Mouse (Mus musculus) Patski (cell line): ENCODE measurements around the gene Sppl3. TPM values are rescaled to one million over a fixed set of nuclear protein-coding genes. Genes with fewer than 3 reads are reported as not detected.
"Not testable (repeated sequence)": the region's sequence is repeated elsewhere in the genome, so short reads cannot be mapped to it uniquely, and the experiment has no call there.

ENCODE experiments used
- ATAC-seq: fragments of 100-300 bp; one replicate; pipeline ENCODE4 v1.8.0; 2021
- CTCF ChIA-PET: fragments of 350-600 bp; sonication (Branson Sonifier 250); formaldehyde crosslinking; loops from one replicate; lab custom pipeline; 2022; ENCODE audit warnings: inconsistent platforms; lab: Charles Lee
- POLR2A ChIA-PET: fragments of 350-600 bp; sonication (Branson Sonifier 250); formaldehyde crosslinking; loops from one replicate; lab custom pipeline; 2022; ENCODE audit warnings: antibody characterized with exemption, inconsistent platforms; lab: Charles Lee
- DNase-seq: peaks from one replicate; pipeline ENCODE4 v3.0.0-alpha.2; 2011; ENCODE audit warnings: low read depth, low spot score
- H3K27me3 ChIP-seq: fragments of 371-371 bp; one replicate; pipeline ENCODE4 v1.5.1; 2021
- CTCF ChIP-seq: fragments of 100-300 bp; IDR thresholded peaks from one replicate; pipeline ENCODE4 v1.5.1; 2021
- in situ Hi-C: fragments of 300-500 bp; cut with MboI; formaldehyde crosslinking; loops from 3 replicates; pipeline ENCODE4 v1.11.1; 2018; ENCODE audit warnings: low pct_unique_long_range_greater_than_20kb, mixed read lengths
- polyA plus RNA-seq: library from polyadenylated mRNA; unstranded; gene quantifications from one replicate; pipeline ENCODE4 v1.2.3, GENCODE M21; 2021

Sppl3 gene
- polyA plus RNA-seq, 1 experiment from 2014 or later = 71.9 TPM

DNA sequence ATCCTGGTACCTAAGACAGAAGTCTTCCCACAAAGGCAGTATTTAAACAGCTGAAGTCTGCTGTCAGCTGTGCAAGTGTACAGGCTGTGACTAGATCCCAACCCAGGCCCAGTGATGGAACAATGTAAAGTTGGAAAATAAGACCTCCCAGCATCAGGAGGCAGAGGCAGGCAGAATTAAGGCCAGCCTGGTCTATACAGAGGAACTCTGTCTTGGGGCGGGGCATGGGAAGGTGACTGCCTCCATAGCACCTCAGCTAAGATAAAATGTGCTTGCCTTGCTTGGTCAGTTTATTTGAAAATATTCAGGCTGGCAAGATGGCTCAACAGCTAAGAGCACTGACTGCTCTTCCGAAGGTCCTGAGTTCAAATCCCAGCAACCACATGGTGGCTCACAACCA is 59.5 kb downstream of the Sppl3 start:
- TF ChIP-seq CTCF = no peak

GRCm38 (mm10) chr5:115071096-115071901 is 60.4 kb downstream of the Sppl3 start:
- no peaks in the 10 kb centered on the region for H3K27me3 ChIP-seq
- TF ChIP-seq CTCF = no peak
- no peak for DNase-seq
- ChIA-PET POLR2A (interaction anchor here (1.2 to 1.3 kb wide), 2 partner anchors 67 to 91 kb away, joined by 3 read pairs; no protein-coding TSS in a partner anchor), CTCF (interaction anchor here (3.5 kb wide), 1 partner anchor 92 kb away, joined by 19 read pairs; no protein-coding TSS in a partner anchor)
- ATAC-seq = no peak
- in situ Hi-C loops = no loop called here

More for the DNA sequence above, 59.5 kb downstream of the Sppl3 start:
- ATAC-seq (no peak), DNase-seq (no peak)
- in situ Hi-C loops = no loop called here
- ChIA-PET CTCF (interaction anchor here (1.0 to 3.5 kb wide), 2 partner anchors 9 to 91 kb away, joined by 3 to 19 read pairs; no protein-coding TSS in a partner anchor), POLR2A (no interaction called here)
- H3K27me3 ChIP-seq = no peaks in the 10 kb centered on the region

- ATAC-seq (no peak), DNase-seq (no peak)
- POLR2A ChIA-PET = interaction anchor here (1.2 to 1.3 kb wide), 2 partner anchors 68 to 92 kb away, joined by 3 read pairs; no protein-coding TSS in a partner anchor
- CTCF ChIA-PET = interaction anchor here (3.5 kb wide), 1 partner anchor 93 kb away, joined by 19 read pairs; no protein-coding TSS in a partner anchor
- no peak for TF ChIP-seq CTCF
- in situ Hi-C loops = no loop called here
- no peaks in the 10 kb centered on the region for H3K27me3 ChIP-seq
Observed at GRCm38 (mm10) chr5:115072143-115072542, 61.2 kb downstream of the Sppl3 start.

DNA sequence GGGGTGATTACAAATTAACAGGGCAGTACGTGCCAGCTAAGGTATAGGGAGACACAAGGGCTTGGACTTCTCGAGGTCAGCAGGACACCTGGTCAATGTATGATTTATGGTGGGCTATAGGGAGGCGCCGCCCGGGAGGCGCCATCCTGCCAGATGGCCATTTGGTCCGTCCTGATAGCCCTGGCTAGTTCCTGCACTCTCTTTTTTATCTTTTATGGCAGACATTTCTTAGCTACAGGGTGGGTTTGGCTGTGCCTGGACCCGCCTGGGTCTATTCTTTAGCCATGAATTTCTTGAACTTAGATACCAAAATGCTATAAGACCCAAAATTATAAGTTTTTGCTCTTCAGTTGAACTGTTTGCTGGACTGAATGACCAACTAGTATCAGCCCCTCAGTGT is 62.4 kb downstream of the Sppl3 start:
- DNase-seq, POLR2A ChIA-PET, CTCF ChIA-PET, H3K27me3 ChIP-seq, ATAC-seq, in situ Hi-C loops: not testable (repeated sequence)

DNA sequence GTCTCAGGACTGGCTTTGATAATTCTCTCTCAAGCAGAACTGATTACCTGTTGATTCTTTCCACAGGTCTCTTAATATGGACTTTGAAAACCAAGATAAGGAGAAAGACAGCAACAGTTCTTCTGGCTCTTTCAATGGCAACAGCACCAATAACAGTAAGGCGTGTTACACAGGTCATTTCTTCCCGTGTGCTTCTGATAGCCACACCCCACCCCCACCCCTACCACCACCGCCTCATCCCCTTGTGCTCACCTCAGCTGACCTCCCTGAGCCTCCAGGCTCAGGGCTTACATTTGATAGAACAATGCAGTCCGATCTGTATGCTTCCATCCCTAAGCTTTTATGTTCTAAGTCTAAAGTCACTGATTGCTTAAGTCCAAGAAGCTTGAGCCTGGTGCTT is 63.8 kb downstream of the Sppl3 start:
- no peak for ATAC-seq
- TF ChIP-seq CTCF = no peak
- POLR2A ChIA-PET = no interaction called here

DNA sequence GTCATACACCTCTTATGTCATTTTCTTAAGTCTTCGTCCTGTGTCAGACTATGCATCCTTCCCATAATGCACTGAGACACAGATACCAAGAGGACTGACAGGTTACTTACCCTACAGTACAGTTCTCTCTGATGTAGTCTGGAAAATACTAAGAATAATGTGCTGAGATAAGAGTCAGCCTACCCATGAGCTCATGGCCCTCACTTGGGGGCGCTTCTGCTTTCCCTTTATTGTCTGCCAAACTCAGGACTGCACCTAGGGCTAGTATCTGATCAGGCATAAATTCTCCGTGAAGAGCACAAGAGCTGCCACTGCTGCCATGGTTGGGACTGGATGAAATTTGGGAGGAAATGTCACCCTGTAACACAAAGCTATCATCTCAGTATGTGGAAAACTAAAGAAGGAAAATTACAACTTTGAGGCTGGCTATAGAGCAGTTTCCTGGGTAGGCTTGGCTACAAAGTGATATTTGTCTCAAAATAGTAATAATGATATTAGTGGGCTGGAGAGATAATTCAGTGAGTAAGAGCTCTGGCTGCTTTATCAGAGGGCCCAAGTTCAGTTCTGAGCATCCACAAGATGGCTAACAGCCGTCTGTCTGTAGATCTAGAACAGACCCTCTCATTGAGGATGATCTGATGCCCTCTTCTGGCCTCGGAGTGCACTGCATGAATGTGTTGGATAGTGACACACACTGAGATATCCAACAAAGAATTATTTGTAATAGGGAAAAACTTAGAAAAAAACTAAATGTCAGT is 65.4 kb downstream of the Sppl3 start:
- in situ Hi-C loops = loop anchor here (5.0 kb wide), 1 partner anchor 99 kb away; no protein-coding TSS in a partner anchor
- DNase-seq (no peak), ATAC-seq (no peak)
- H3K27me3 ChIP-seq = no peaks in the 10 kb centered on the region
- POLR2A ChIA-PET = no interaction called here
- CTCF ChIA-PET = interaction anchor here (0.7 to 1.8 kb wide), 3 partner anchors 13 to 98 kb away, joined by 3 to 9 read pairs (median 3); no protein-coding TSS in a partner anchor
- peak; percentile 90 for TF ChIP-seq CTCF

More for the DNA sequence above, 63.8 kb downstream of the Sppl3 start:
- CTCF ChIA-PET = interaction anchor here (1.0 kb wide), 1 partner anchor 95 kb away, joined by 3 read pairs; no protein-coding TSS in a partner anchor
- H3K27me3 ChIP-seq = no peaks in the 10 kb centered on the region
- DNase-seq = no peak
- in situ Hi-C loops = loop anchor here (5.0 kb wide), 1 partner anchor 97 kb away; no protein-coding TSS in a partner anchor

- in situ Hi-C loops = no loop called here
- POLR2A ChIA-PET = interaction anchor here (1.3 to 1.5 kb wide), 2 partner anchors 10 to 12 kb away, joined by 3 to 4 read pairs; no protein-coding TSS in a partner anchor
Observed at GRCm38 (mm10) chr5:115081636-115082035, 70.7 kb downstream of the Sppl3 start.

DNA sequence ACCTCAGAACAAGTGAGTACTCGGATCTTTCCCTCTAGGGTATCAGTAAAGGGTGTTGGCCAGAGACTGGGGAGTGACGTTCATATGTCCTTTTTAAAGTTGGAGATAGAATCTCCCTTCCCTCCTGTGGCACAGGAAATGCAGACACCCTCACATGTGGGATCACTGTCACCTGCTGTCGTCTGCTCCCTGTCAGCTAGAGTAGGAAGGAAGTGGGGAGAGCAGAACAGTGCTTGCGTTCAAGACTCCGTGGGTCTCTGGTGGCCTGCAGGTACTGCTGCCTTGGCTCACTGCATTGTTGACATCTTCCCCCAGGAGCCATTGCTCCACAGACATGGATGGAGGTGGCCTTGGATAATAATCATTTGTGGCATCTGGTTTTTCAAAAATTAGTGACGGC is 72.6 kb downstream of the Sppl3 start:
- DNase-seq = no peak
- no peak for TF ChIP-seq CTCF
- ChIA-PET CTCF (no interaction called here), POLR2A (no interaction called here)
- no peak for ATAC-seq
- in situ Hi-C loops = no loop called here
- no peaks in the 10 kb centered on the region for H3K27me3 ChIP-seq

More at GRCm38 (mm10) chr5:115081636-115082035, 70.7 kb downstream of the Sppl3 start:
- no peaks in the 10 kb centered on the region for H3K27me3 ChIP-seq
- CTCF ChIA-PET = interaction anchor here (0.7 to 3.9 kb wide), 3 partner anchors 94 to 103 kb away, joined by 4 to 36 read pairs (median 4); no protein-coding TSS in a partner anchor
- no peak for DNase-seq
- ATAC-seq = no peak
- TF ChIP-seq CTCF = no peak

GRCm38 (mm10) chr5:115085675-115086074 is 74.7 kb downstream of the Sppl3 start:
- CTCF ChIA-PET = interaction anchor here (3.3 kb wide), 1 partner anchor 107 kb away, joined by 18 read pairs; no protein-coding TSS in a partner anchor
- TF ChIP-seq CTCF = no peak

More at GRCm38 (mm10) chr5:115085675-115086074, 74.7 kb downstream of the Sppl3 start:
- POLR2A ChIA-PET = interaction anchor here (0.7 to 0.9 kb wide), 2 partner anchors 8 to 13 kb away, joined by 3 read pairs; no protein-coding TSS in a partner anchor
- no peak for ATAC-seq
- DNase-seq = no peak
- no peaks in the 10 kb centered on the region for H3K27me3 ChIP-seq
- in situ Hi-C loops = no loop called here
